Mouse (Mus musculus) cerebral cortex, adult 2 months (tissue): ENCODE measurements around the gene Ankrd13b.

Experiments
- WGBS: fragments of 180-500 bp; shearing (Covaris S2); methylation state at CpG from one replicate; pipeline ENCODE4 v1.1.7; 2018; 5-methylcytosine and 5-hydroxymethylcytosine counted together

Gene Ankrd13b

GRCm38 (mm10) chr11:77492311-77492871 lies 2.9 kb upstream of the Ankrd13b start:
- WGBS: 1% methylated on average over 18 of the region's 18 CpGs

GRCm38 (mm10) chr11:77491502-77492291 lies 2.2 kb upstream of the Ankrd13b start:
- WGBS: under 1% methylated on average over 23 of the region's 23 CpGs

- WGBS: 2% methylated on average over 13 of the region's 13 CpGs
Measured at GRCm38 (mm10) chr11:77491123-77491501, 1.6 kb upstream of the Ankrd13b start.

GRCm38 (mm10) chr11:77490451-77490850 lies 973 bp upstream of the Ankrd13b start:
- 38% methylated on average over 6 of the region's 6 CpGs for WGBS

GRCm38 (mm10) chr11:77488771-77489581 lies 502 bp downstream of the Ankrd13b start:
- 3% methylated on average over 55 of the region's 55 CpGs for WGBS

GRCm38 (mm10) chr11:77486798-77487197 lies 2.7 kb downstream of the Ankrd13b start:
- 22% methylated on average over 5 of the region's 5 CpGs for WGBS

GRCm38 (mm10) chr11:77485229-77485628 lies 4.2 kb downstream of the Ankrd13b start:
- WGBS: 51% methylated on average over 6 of the region's 6 CpGs

- WGBS: 60% methylated on average over 11 of the region's 11 CpGs
Measured at GRCm38 (mm10) chr11:77483510-77484255, 5.8 kb downstream of the Ankrd13b start.

- WGBS: 57% methylated on average over 3 of the region's 3 CpGs
Measured at GRCm38 (mm10) chr11:77483043-77483442, 6.4 kb downstream of the Ankrd13b start.

- 96% methylated on average over 6 of the region's 6 CpGs for WGBS
Measured at GRCm38 (mm10) chr11:77476895-77477294, 12.6 kb downstream of the Ankrd13b start.

- 90% methylated on average over 14 of the region's 14 CpGs for WGBS
Measured at GRCm38 (mm10) chr11:77476216-77476615, 13.3 kb downstream of the Ankrd13b start.

- 92% methylated on average over 16 of the region's 16 CpGs for WGBS
Measured at GRCm38 (mm10) chr11:77472775-77473174, 16.7 kb downstream of the Ankrd13b start.

- 83% methylated on average over 29 of the region's 29 CpGs for WGBS
Measured at GRCm38 (mm10) chr11:77471407-77471806, 18.1 kb downstream of the Ankrd13b start.

GRCm38 (mm10) chr11:77468397-77468796 lies 21.1 kb downstream of the Ankrd13b start:
- 81% methylated on average over 9 of the region's 9 CpGs for WGBS

- WGBS: 14% methylated on average over 20 of the region's 20 CpGs
Measured at GRCm38 (mm10) chr11:77467784-77468183, 21.7 kb downstream of the Ankrd13b start.

GRCm38 (mm10) chr11:77467157-77467556 lies 22.3 kb downstream of the Ankrd13b start:
- WGBS: 5% methylated on average over 25 of the region's 25 CpGs

GRCm38 (mm10) chr11:77466544-77466943 lies 22.9 kb downstream of the Ankrd13b start:
- 54% methylated on average over 9 of the region's 9 CpGs for whole genome bisulfite sequencing

GRCm38 (mm10) chr11:77465111-77465510 lies 24.4 kb downstream of the Ankrd13b start:
- WGBS: 66% methylated on average over 3 of the region's 3 CpGs

- 53% methylated on average over 4 of the region's 4 CpGs for WGBS
Measured at GRCm38 (mm10) chr11:77464684-77465083, 24.8 kb downstream of the Ankrd13b start.

- 88% methylated on average over 10 of the region's 10 CpGs for WGBS
Measured at GRCm38 (mm10) chr11:77463786-77464185, 25.7 kb downstream of the Ankrd13b start.

- WGBS: 36% methylated on average over 8 of the region's 8 CpGs
Measured at GRCm38 (mm10) chr11:77463101-77463445, 26.4 kb downstream of the Ankrd13b start.
